Mouse (Mus musculus) heart, embryonic 11.5 days (tissue): ENCODE data around the gene Supt4a. TPM values are rescaled to one million over a fixed set of nuclear protein-coding genes. Genes with fewer than 3 reads are reported as not detected.

Experiments
- ATAC-seq: fragments of 200-750 bp; cut with Nextera tagmentation; replicated peaks from 2 replicates; pipeline ENCODE4 v1.8.0; 2017; ENCODE audit warnings: moderate library complexity; ENCODE audit not compliant: insufficient number of reproducible peaks, low FRiP score, low TSS enrichment
- H3K27ac ChIP-seq: fragments of 300-500 bp; sonication (generic); 2 replicates; pipeline ENCODE4 v1.5.1; 2014; ENCODE audit warnings: mild to moderate bottlenecking, low read depth, low read length
- H3K27me3 ChIP-seq: fragments of 300-500 bp; sonication (generic); 2 replicates; pipeline ENCODE4 v1.6.1; 2014; ENCODE audit warnings: mild to moderate bottlenecking, low read length, mixed read lengths; ENCODE audit not compliant: control insufficient read depth, insufficient read depth
- H3K36me3 ChIP-seq: fragments of 300-500 bp; sonication (generic); 2 replicates; pipeline ENCODE4 v1.6.1; 2014; ENCODE audit warnings: mild to moderate bottlenecking, low read length, moderate library complexity, mixed read lengths; ENCODE audit not compliant: control insufficient read depth, insufficient read depth
- H3K4me1 ChIP-seq: fragments of 300-500 bp; sonication (generic); 2 replicates; pipeline ENCODE4 v1.6.1; 2014; ENCODE audit warnings: low read length; ENCODE audit not compliant: control insufficient read depth, insufficient read depth
- H3K4me2 ChIP-seq: fragments of 300-500 bp; sonication (generic); 2 replicates; pipeline ENCODE4 v1.6.1; 2014; ENCODE audit warnings: mild to moderate bottlenecking, moderate library complexity
- H3K4me3 ChIP-seq: fragments of 300-500 bp; sonication (generic); 2 replicates; pipeline ENCODE4 v1.5.1; 2014; ENCODE audit warnings: low read depth, low read length
- H3K9ac ChIP-seq: fragments of 300-500 bp; sonication (generic); 2 replicates; pipeline ENCODE4 v1.6.1; 2014; ENCODE audit warnings: mild to moderate bottlenecking, low read depth, low read length, moderate library complexity
- H3K9me3 ChIP-seq: fragments of 300-500 bp; sonication (generic); replicated peaks from 2 replicates; pipeline ENCODE4 v1.6.1; 2016; ENCODE audit warnings: low read length; ENCODE audit not compliant: control insufficient read depth
- WGBS: fragments of 180-500 bp; shearing (Covaris S2); extraction: QIAGEN DNeasy Blood & Tissue Kit; methylation state at CpG from one replicate; pipeline ENCODE4 v1.1.7; 2014; ENCODE audit not compliant: insufficient replicate concordance; 5-methylcytosine and 5-hydroxymethylcytosine counted together
- polyA plus RNA-seq: library from polyadenylated mRNA; unstranded; fragments of >200 nt; fragmentation: Nextera tagmentation; extraction: Ambion mirVana; gene quantifications from 2 replicates; pipeline ENCODE4 v1.2.1, GENCODE M21; 2014

The Supt4a gene
- polyA plus RNA-seq, 1 experiment from 2014 or later = 120 TPM

- no peak for ATAC-seq
- H3K4me3 ChIP-seq = 0 out of 2 replicates have a peak overlapping the region, but pooled peaks have one; percentile 43
- H3K4me2 ChIP-seq = no peak overlapping the region; the same call in 1 of the 2 replicates
Observed at GRCm38 (mm10) chr11:87762702-87763385, 25.5 kb downstream of the Supt4a start.

GRCm38 (mm10) chr11:87763511-87763987 is 26.2 kb downstream of the Supt4a start:
- Histone ChIP-seq H3K4me2 (peak overlapping the region; percentile 75), H3K36me3 (no peaks in the 10 kb centered on the region), H3K4me3 (peak overlapping the region; percentile 43), H3K9ac (no peak overlapping the region), H3K9me3 (no peaks in the 10 kb centered on the region), H3K4me1 (peaks cover 8% of the 10 kb centered on the region), H3K27me3 (peaks cover 88% of the 10 kb centered on the region), H3K27ac (no peak overlapping the region)
- ATAC-seq = no peak
- WGBS = 2% methylated on average over 17 of the region's 17 CpGs

More at GRCm38 (mm10) chr11:87762702-87763385, 25.5 kb downstream of the Supt4a start:
- Histone ChIP-seq H3K9me3 (no peaks in the 10 kb centered on the region), H3K27me3 (peaks cover 81% of the 10 kb centered on the region), H3K27ac (no peak overlapping the region), H3K9ac (no peak overlapping the region), H3K36me3 (no peaks in the 10 kb centered on the region), H3K4me1 (peaks cover 8% of the 10 kb centered on the region)
- 45% methylated on average over 12 of the region's 12 CpGs for WGBS

GRCm38 (mm10) chr11:87763988-87764876 is 26.9 kb downstream of the Supt4a start:
- 0 out of 2 replicates have a peak, but pooled peaks have one; percentile 20 for ATAC-seq
- H3K36me3 ChIP-seq = no peaks in the 10 kb centered on the region
- WGBS = 1% methylated on average over 65 of the region's 65 CpGs
- H3K27me3 ChIP-seq = peaks cover 90% of the 10 kb centered on the region
- peak overlapping the region; percentile 12; the same call in 1 of the 2 replicates for H3K9ac ChIP-seq
- peak overlapping the region; percentile 43 for H3K4me3 ChIP-seq
- peaks cover 8% of the 10 kb centered on the region for H3K4me1 ChIP-seq
- H3K9me3 ChIP-seq = no peaks in the 10 kb centered on the region
- H3K4me2 ChIP-seq = peak overlapping the region; percentile 75
- no peak overlapping the region for H3K27ac ChIP-seq

GRCm38 (mm10) chr11:87768745-87769144 is 31.4 kb downstream of the Supt4a start:
- H3K4me3 ChIP-seq = no peak overlapping the region
- H3K27ac ChIP-seq = no peak overlapping the region
- H3K9ac ChIP-seq = no peak overlapping the region
- H3K9me3 ChIP-seq = no peaks in the 10 kb centered on the region
- peaks cover 8% of the 10 kb centered on the region for H3K4me1 ChIP-seq
- no peak overlapping the region for H3K4me2 ChIP-seq
- no peak for ATAC-seq
- H3K36me3 ChIP-seq = no peaks in the 10 kb centered on the region
- WGBS = 61% methylated on average over 4 of the region's 4 CpGs
- H3K27me3 ChIP-seq = peaks cover 52% of the 10 kb centered on the region

- Histone ChIP-seq H3K9ac (no peak overlapping the region), H3K36me3 (no peaks in the 10 kb centered on the region), H3K27ac (no peak overlapping the region), H3K9me3 (no peaks in the 10 kb centered on the region), H3K4me2 (no peak overlapping the region), H3K27me3 (peaks cover 37% of the 10 kb centered on the region), H3K4me3 (no peak overlapping the region), H3K4me1 (no peaks in the 10 kb centered on the region)
- 51% methylated on average over 3 of the region's 3 CpGs for WGBS
- no peak for ATAC-seq
Observed at GRCm38 (mm10) chr11:87770989-87771388, 33.6 kb downstream of the Supt4a start.

GRCm38 (mm10) chr11:87772354-87772753 is 35.0 kb downstream of the Supt4a start:
- H3K27ac ChIP-seq = no peak overlapping the region
- WGBS = 84% methylated on average over 3 of the region's 3 CpGs

GRCm38 (mm10) chr11:87778100-87778765 is 40.9 kb downstream of the Supt4a start:
- H3K4me3 ChIP-seq = peak overlapping the region; percentile 40
- no peaks in the 10 kb centered on the region for H3K9me3 ChIP-seq
- peak overlapping the region; percentile 68 for H3K9ac ChIP-seq
- WGBS = 6% methylated on average over 32 of the region's 32 CpGs
- no peak overlapping the region for H3K27ac ChIP-seq
- peaks cover 12% of the 10 kb centered on the region for H3K4me1 ChIP-seq
- no peaks in the 10 kb centered on the region for H3K36me3 ChIP-seq
- peaks cover 50% of the 10 kb centered on the region for H3K27me3 ChIP-seq
- ATAC-seq = peak; percentile 28; the same call in 1 of the 2 replicates
- H3K4me2 ChIP-seq = peak overlapping the region; percentile 73

More at GRCm38 (mm10) chr11:87772354-87772753, 35.0 kb downstream of the Supt4a start:
- Histone ChIP-seq H3K36me3 (no peaks in the 10 kb centered on the region), H3K27me3 (peaks cover 31% of the 10 kb centered on the region), H3K9ac (no peak overlapping the region), H3K4me1 (no peaks in the 10 kb centered on the region), H3K9me3 (no peaks in the 10 kb centered on the region), H3K4me3 (no peak overlapping the region), H3K4me2 (no peak overlapping the region)
- no peak for ATAC-seq

- WGBS = 32% methylated on average over 12 of the region's 12 CpGs
- no peak for ATAC-seq
- H3K4me2 ChIP-seq = peak overlapping the region; percentile 73
- H3K4me3 ChIP-seq = peak overlapping the region; percentile 40
- no peak overlapping the region for H3K27ac ChIP-seq
- 0 out of 2 replicates have a peak overlapping the region, but pooled peaks have one; percentile 44 for H3K9ac ChIP-seq
- H3K4me1 ChIP-seq = peaks cover 12% of the 10 kb centered on the region
- H3K36me3 ChIP-seq = no peaks in the 10 kb centered on the region
- H3K27me3 ChIP-seq = peaks cover 52% of the 10 kb centered on the region
- no peaks in the 10 kb centered on the region for H3K9me3 ChIP-seq
Observed at GRCm38 (mm10) chr11:87778915-87779314, 41.6 kb downstream of the Supt4a start.
